Mouse (Mus musculus) layer of hippocampus, adult 2 months (tissue): ENCODE data around the gene Armc9. TPM values are rescaled to one million over a fixed set of nuclear protein-coding genes. Genes with fewer than 3 reads are reported as not detected.
A peak's percentile ranks its signal among the peaks of the same experiment; 100 is the strongest.

Source experiments
- DNase-seq, 2 experiments: peaks; one replicate each; pipeline ENCODE4 v3.0.0; 2022; ENCODE audit warnings: low spot score in 2 of 2
- H3K27ac ChIP-seq: fragments of 200-600 bp; 2 replicates; pipeline ENCODE4 v1.8.1; 2022
- H3K4me3 ChIP-seq: fragments of 200-600 bp; 2 replicates; pipeline ENCODE4 v1.8.1; 2022; ENCODE audit warnings: mild to moderate bottlenecking
- CTCF ChIP-seq: fragments of 200-600 bp; conservative IDR thresholded peaks from 2 replicates; pipeline ENCODE4 v1.8.1; 2022; ENCODE audit warnings: antibody characterized with exemption, mild to moderate bottlenecking, moderate library complexity
- total RNA-seq, 2 experiments: library from RNA; stranded (reverse); gene quantifications; 2 replicates each; pipeline ENCODE4 v1.2.3; 2021

Gene Armc9
- total RNA-seq, 2 experiments from 2014 or later = 37.3 to 40.1 TPM

DNA sequence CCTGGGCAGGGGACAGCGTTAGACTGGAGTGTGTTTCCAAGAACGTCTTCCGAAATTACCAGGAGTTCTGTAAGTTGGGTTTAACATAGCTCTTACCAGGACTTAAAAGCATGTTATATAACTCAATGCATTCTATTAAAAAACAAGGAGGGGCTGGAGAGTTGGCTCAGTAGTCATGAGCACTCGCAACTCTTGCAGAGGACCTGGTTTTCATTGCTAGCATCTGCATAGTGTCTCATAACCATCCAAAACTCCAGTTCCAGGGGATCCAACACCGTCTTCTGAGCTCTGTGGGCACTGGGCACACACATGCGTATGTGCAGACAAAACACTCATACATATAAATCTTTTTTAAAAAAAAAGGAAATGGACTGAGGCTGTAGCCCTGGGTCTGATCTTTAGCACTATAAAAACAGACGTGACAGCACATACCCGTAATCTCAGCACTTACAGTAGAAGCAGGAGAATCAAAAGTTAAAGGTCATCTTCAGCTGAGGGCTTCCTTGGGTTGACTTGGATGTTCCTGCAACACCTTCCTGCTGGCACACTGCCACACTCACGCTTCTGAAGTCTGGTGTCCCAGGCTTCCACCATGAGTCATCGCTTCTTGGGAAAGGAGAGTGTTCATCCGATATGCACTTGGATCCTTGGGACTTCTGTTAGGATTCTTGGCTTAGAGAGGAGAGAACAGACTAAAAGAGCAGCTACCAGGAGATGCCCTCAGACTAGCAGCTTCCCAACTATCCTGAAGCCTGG is 127.4 kb downstream of the Armc9 start:
- no peak for TF ChIP-seq CTCF
- no peak for DNase-seq
- no peak overlapping the region for H3K27ac ChIP-seq
- H3K4me3 ChIP-seq = no peak overlapping the region

DNA sequence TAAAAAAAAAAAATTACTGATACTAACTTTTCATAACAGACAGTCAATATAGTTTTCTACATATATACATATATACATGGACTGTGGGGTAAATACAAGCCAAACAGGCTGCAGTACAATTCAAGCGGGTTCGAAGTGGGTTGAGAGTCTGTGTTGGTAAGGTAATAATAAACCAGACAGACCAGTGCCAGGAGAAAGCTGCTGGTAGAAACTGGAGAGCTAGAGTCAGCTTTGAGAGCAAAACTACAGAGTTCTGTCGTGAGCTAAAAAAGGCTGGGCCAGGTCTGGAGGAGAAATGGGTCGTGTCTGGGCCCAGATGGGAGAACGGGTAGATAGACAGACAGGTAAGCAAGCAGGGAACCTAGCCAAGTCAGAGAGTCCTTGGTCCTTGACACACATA is 129.5 kb downstream of the Armc9 start:
- DNase-seq = no peak
- TF ChIP-seq CTCF = no peak

DNA sequence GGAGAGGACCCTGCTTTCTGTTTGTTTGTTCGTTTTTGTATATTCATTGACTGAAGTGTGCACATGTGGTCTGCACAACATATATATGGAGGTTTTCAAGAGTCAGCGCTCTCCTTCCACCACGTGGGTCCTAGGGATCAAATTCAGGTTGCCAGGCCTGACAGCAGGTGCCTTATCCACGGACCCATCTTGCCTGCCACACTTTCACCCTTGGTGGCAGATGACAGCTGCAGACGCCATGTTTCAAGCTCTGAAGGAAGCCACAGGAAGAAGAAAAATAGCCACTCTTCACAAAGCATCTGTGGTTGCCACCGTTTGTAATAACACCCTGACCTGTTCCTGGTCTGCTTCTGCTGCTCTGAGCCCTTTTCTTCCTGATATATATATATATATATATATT is 130.7 kb downstream of the Armc9 start:
- no peak for DNase-seq
- Histone ChIP-seq H3K4me3 (no peak overlapping the region), H3K27ac (no peak overlapping the region)
- no peak for TF ChIP-seq CTCF

More for the DNA sequence above, 129.5 kb downstream of the Armc9 start:
- Histone ChIP-seq H3K27ac (no peak overlapping the region), H3K4me3 (no peak overlapping the region)

GRCm38 (mm10) chr1:86287473-86287872 is 132.9 kb downstream of the Armc9 start:
- TF ChIP-seq CTCF = no peak
- Histone ChIP-seq H3K27ac (no peak overlapping the region), H3K4me3 (no peak overlapping the region)
- DNase-seq = no peak

- DNase-seq = peak in 1 of 2 experiments; percentile 26
- H3K4me3 ChIP-seq = no peak overlapping the region
These were observed 135.9 kb downstream of the Armc9 start for GRCm38 (mm10) chr1:86290452-86290851.

DNA sequence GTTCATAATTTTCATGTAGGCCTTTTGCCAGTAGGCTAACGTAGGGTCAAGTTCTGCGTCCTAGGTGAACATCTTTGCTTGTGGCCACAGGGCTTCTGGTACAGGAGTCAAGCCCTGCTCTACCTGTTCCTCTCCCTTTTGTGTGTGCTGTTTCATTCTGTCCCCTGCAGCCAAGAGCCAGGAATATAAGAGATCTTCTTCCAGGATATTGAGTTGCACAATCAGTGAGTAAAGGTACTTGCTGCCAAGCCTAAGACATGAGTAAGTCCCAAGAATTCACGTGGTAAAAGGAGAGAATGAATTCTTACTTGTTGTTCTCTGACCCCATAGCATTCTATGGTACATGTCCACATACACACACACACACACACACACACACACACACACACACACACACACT is 138.5 kb downstream of the Armc9 start:
- TF ChIP-seq CTCF = no peak
- Histone ChIP-seq H3K4me3 (no peak overlapping the region), H3K27ac (no peak overlapping the region)
- no peak for DNase-seq

More at GRCm38 (mm10) chr1:86290452-86290851, 135.9 kb downstream of the Armc9 start:
- no peak overlapping the region for H3K27ac ChIP-seq
- TF ChIP-seq CTCF = no peak

GRCm38 (mm10) chr1:86293868-86294267 is 139.3 kb downstream of the Armc9 start:
- Histone ChIP-seq H3K4me3 (no peak overlapping the region), H3K27ac (no peak overlapping the region)
- TF ChIP-seq CTCF = no peak
- DNase-seq = no peak

DNA sequence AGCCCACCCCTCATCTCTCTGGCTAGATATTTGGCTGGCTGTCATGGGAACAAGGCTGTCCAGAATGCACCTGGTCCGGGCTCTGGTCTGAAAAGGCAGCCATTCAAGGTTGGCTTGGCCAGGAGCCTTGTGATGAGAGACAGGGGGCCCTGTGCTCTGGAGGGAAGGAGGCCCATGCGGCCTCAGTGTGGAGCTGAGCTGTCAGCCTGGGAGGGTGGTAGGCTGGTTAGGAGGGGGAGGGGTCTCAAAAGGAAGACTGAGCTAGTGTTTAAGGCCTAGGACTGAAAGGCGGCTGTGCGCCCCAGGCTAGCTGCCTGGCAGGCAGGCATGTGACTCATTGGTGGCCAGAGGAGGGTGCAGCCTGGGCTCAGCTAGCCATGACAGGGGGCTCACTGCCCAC is 139.9 kb downstream of the Armc9 start:
- no peak for DNase-seq
- TF ChIP-seq CTCF = no peak
- Histone ChIP-seq H3K4me3 (no peak overlapping the region), H3K27ac (no peak overlapping the region)

DNA sequence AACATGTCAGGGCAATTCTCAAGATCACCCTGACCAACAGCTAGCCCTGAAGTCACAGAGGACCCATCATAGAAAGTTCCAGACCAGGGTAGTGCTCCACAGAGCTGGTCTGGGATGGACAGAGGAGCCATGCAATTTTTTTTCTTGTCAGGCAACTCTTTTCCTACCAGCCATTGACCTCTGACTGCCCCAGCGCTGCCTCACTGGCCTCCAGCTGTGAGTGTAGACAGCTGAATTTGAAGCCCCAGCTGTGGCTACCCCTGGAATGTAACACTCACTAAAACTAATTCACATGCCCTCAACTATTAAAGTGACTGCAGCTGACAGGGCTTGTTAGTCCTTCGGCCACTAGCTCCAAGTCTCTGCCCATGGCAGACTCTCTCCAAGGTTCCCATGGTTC is 145.5 kb downstream of the Armc9 start:
- no peak for TF ChIP-seq CTCF
- Histone ChIP-seq H3K4me3 (no peak overlapping the region), H3K27ac (no peak overlapping the region)
- no peak for DNase-seq

DNA sequence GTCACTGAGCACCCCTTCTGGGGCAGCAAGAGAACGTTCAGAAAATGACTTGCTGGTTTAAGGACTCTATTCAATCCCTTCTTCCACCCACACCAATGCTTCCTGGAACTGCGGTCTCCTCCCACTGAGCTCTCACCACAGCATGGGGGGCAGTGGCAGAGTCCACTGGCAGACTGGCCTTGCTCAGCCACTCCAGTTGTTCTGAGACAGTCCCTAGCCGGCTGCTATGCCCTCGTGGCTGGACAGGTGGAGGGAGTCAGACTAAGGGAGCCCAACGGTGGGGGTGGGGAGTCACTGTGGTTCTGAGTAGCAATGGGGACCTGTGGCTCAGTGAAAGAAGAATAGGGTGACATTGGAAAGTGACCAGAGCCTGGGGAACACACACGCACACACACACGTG is 146.2 kb downstream of the Armc9 start:
- Histone ChIP-seq H3K4me3 (no peak overlapping the region), H3K27ac (no peak overlapping the region)
- no peak for DNase-seq
- TF ChIP-seq CTCF = no peak

- H3K4me3 ChIP-seq = no peak overlapping the region
- no peak for DNase-seq
- H3K27ac ChIP-seq = no peak overlapping the region
- peak; percentile 29; the same call in 1 of the 2 replicates for TF ChIP-seq CTCF
These were observed 146.9 kb downstream of the Armc9 start for GRCm38 (mm10) chr1:86301221-86302091.

GRCm38 (mm10) chr1:86302532-86302931 is 148.0 kb downstream of the Armc9 start, which contains the start of gene B3gnt7:
Gene B3gnt7 (plus strand): TSS chr1:86302832.
- DNase-seq = no peak
- Histone ChIP-seq H3K4me3 (peak within 1 kb of the TSS; percentile 56), H3K27ac (peak within 1 kb of the TSS; percentile 48; the same call in 1 of the 2 replicates)
- TF ChIP-seq CTCF = no peak
